Mouse (Mus musculus): ENCODE data around the gene Cfap161.

DNA sequence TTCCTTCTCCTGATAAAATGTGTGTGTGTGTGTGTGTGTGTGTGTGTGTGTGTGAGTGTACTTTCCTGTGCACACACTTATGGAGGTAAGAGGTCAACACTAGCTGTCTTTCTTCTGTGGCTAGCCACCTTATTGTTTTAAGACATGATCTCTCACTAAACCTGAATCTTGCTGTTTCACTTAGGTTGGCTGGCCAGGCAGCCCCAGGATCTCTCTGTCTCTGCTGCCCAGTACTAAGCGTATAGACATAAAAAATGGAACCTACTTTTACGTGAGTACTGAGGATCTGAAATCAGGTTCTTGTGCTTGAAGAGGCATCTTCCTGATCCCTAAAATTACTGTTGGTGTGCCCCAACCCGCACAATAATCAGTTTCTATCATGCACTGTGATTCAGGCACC lies 61.9 kb downstream of the Cfap161 start:
- TF ChIP-seq CTCF (IDR thresholded peaks at IDR 0.05; ENCODE audit: low read depth, low read length) (no peak), POLR2A (IDR thresholded peaks at IDR 0.05; ENCODE audit: borderline replicate concordance, low read depth, low read length) (no peak)
